Mouse (Mus musculus) lung, embryonic 14.5 days (tissue): ENCODE measurements around the gene Mrtfa. TPM values are rescaled to one million over a fixed set of nuclear protein-coding genes. Genes with fewer than 3 reads are reported as not detected.

ENCODE experiments used
- ATAC-seq: fragments of 200-750 bp; cut with Nextera tagmentation; 2 replicates; pipeline ENCODE4 v1.8.0; 2017; ENCODE audit warnings: mild to moderate bottlenecking, moderate TSS enrichment, moderate library complexity; ENCODE audit not compliant: insufficient read depth
- DNase-seq: peaks from one replicate; pipeline ENCODE4 v3.0.0-alpha.2; 2015
- H3K27ac ChIP-seq: fragments of 300-500 bp; sonication (generic); 2 replicates; pipeline ENCODE4 v1.5.1; 2014; ENCODE audit warnings: low read depth, mild to moderate bottlenecking, moderate library complexity
- H3K27me3 ChIP-seq: fragments of 300-500 bp; sonication (generic); 2 replicates; pipeline ENCODE4 v1.6.1; 2014; ENCODE audit warnings: low read length, control low read depth; ENCODE audit not compliant: insufficient read depth
- H3K36me3 ChIP-seq: fragments of 300-500 bp; sonication (generic); 2 replicates; pipeline ENCODE4 v1.6.1; 2014; ENCODE audit warnings: control low read depth; ENCODE audit not compliant: insufficient read depth
- H3K4me1 ChIP-seq: fragments of 300-500 bp; sonication (generic); 2 replicates; pipeline ENCODE4 v1.6.1; 2014; ENCODE audit warnings: antibody characterized with exemption, control low read depth; ENCODE audit not compliant: insufficient read depth
- H3K4me2 ChIP-seq: fragments of 300-500 bp; sonication (generic); 2 replicates; pipeline ENCODE4 v1.6.1; 2014; ENCODE audit warnings: mild to moderate bottlenecking
- H3K4me3 ChIP-seq: fragments of 300-500 bp; sonication (generic); 2 replicates; pipeline ENCODE4 v1.5.1; 2014; ENCODE audit warnings: low read depth, low read length
- H3K9ac ChIP-seq: fragments of 300-500 bp; sonication (generic); 2 replicates; pipeline ENCODE4 v1.6.1; 2014
- H3K9me3 ChIP-seq: fragments of 300-500 bp; sonication (generic); 2 replicates; pipeline ENCODE4 v1.6.1; 2016; ENCODE audit warnings: low read depth, low read length, control low read depth
- CTCF ChIP-seq: IDR thresholded peaks from 2 replicates; pipeline ENCODE4 v1.5.1; 2016; ENCODE audit warnings: antibody characterized with exemption, low read depth
- WGBS: fragments of 180-500 bp; shearing (Covaris S2); extraction: QIAGEN DNeasy Blood & Tissue Kit; methylation state at CpG from one replicate; pipeline ENCODE4 v1.1.7; 2014; 5-methylcytosine and 5-hydroxymethylcytosine counted together
- polyA plus RNA-seq: library from polyadenylated mRNA; unstranded; fragments of >200 nt; fragmentation: Nextera tagmentation; extraction: Ambion mirVana; gene quantifications from 2 replicates; pipeline ENCODE4 v1.2.1, GENCODE M21; 2014

The Mrtfa gene
- polyA plus RNA-seq, result 26.3 and 28.9 TPM in 2 replicates

- H3K4me2 ChIP-seq, result peak within 1 kb of the TSS; percentile 89
- H3K9ac ChIP-seq, result peak within 1 kb of the TSS; percentile 80
- H3K27ac ChIP-seq, result peak within 1 kb of the TSS; percentile 55; the same call in 1 of the 2 replicates
- no peaks in the 10 kb centered on the region; the same call in 1 of the 2 replicates for H3K4me1 ChIP-seq
- ATAC-seq (peak; percentile 99), DNase-seq (peak; percentile 100)
- peak within 1 kb of the TSS; percentile 92 for H3K4me3 ChIP-seq
- no peaks in the 10 kb centered on the region for H3K9me3 ChIP-seq
- no peaks in the 10 kb centered on the region for H3K27me3 ChIP-seq
- no peak for TF ChIP-seq CTCF
- peaks cover 7% of the 10 kb centered on the region; the same call in 1 of the 2 replicates for H3K36me3 ChIP-seq
- under 1% methylated on average over 48 of the region's 48 CpGs for WGBS
These were observed at the start of gene Mrtfa for GRCm38 (mm10) chr15:81190630-81191178. TSS of gene Mrtfa (minus strand) at chr15:81190757.

GRCm38 (mm10) chr15:81239794-81240343 lies 49.3 kb upstream of the Mrtfa start:
- Histone ChIP-seq H3K9me3 (no peaks in the 10 kb centered on the region), H3K4me3 (no peak overlapping the region), H3K27ac (no peak overlapping the region), H3K36me3 (no peaks in the 10 kb centered on the region), H3K9ac (no peak overlapping the region), H3K4me2 (no peak overlapping the region), H3K4me1 (no peaks in the 10 kb centered on the region), H3K27me3 (peaks cover 14% of the 10 kb centered on the region)
- TF ChIP-seq CTCF, result no peak
- WGBS, result 70% methylated on average over 13 of the region's 13 CpGs
- ATAC-seq (no peak), DNase-seq (no peak)

GRCm38 (mm10) chr15:81239261-81239660 lies 48.7 kb upstream of the Mrtfa start:
- Histone ChIP-seq H3K27ac (no peak overlapping the region), H3K36me3 (no peaks in the 10 kb centered on the region), H3K4me3 (no peak overlapping the region), H3K9ac (no peak overlapping the region), H3K4me2 (no peak overlapping the region), H3K4me1 (no peaks in the 10 kb centered on the region), H3K9me3 (no peaks in the 10 kb centered on the region), H3K27me3 (peaks cover 14% of the 10 kb centered on the region)
- 20% methylated on average over 7 of the region's 7 CpGs for WGBS
- 0 out of 2 replicates have a peak, but pooled peaks have one; percentile 22 for ATAC-seq
- peak; percentile 70 for TF ChIP-seq CTCF
- peak; percentile 79 for DNase-seq

GRCm38 (mm10) chr15:81237471-81237870 lies 46.9 kb upstream of the Mrtfa start:
- ATAC-seq (no peak), DNase-seq (no peak)
- H3K27ac ChIP-seq, result no peak overlapping the region
- TF ChIP-seq CTCF, result no peak
- peaks cover 14% of the 10 kb centered on the region for H3K27me3 ChIP-seq
- H3K4me3 ChIP-seq, result no peak overlapping the region
- H3K4me1 ChIP-seq, result no peaks in the 10 kb centered on the region
- H3K4me2 ChIP-seq, result no peak overlapping the region
- WGBS, result 90% methylated on average over 18 of the region's 18 CpGs
- H3K36me3 ChIP-seq, result no peaks in the 10 kb centered on the region
- no peaks in the 10 kb centered on the region for H3K9me3 ChIP-seq
- no peak overlapping the region for H3K9ac ChIP-seq

GRCm38 (mm10) chr15:81236062-81236461 lies 45.5 kb upstream of the Mrtfa start:
- peak overlapping the region; percentile 38; the same call in 1 of the 2 replicates for H3K9ac ChIP-seq
- H3K27ac ChIP-seq, result no peak overlapping the region
- peak overlapping the region; percentile 64 for H3K4me2 ChIP-seq
- no peaks in the 10 kb centered on the region for H3K9me3 ChIP-seq
- ATAC-seq (no peak), DNase-seq (peak; percentile 22)
- no peaks in the 10 kb centered on the region for H3K4me1 ChIP-seq
- H3K4me3 ChIP-seq, result peak overlapping the region; percentile 31
- 3% methylated on average over 8 of the region's 8 CpGs for WGBS
- TF ChIP-seq CTCF, result no peak
- H3K36me3 ChIP-seq, result no peaks in the 10 kb centered on the region
- peaks cover 14% of the 10 kb centered on the region for H3K27me3 ChIP-seq

GRCm38 (mm10) chr15:81235086-81235920 lies 44.7 kb upstream of the Mrtfa start, which contains the start of gene Mchr1:
TSS of gene Mchr1 (plus strand) at chr15:81235499.
- Histone ChIP-seq H3K36me3 (no peaks in the 10 kb centered on the region), H3K4me3 (peak within 1 kb of the TSS; percentile 31), H3K4me1 (no peaks in the 10 kb centered on the region), H3K27ac (no peak within 1 kb of the TSS), H3K27me3 (peaks cover 14% of the 10 kb centered on the region), H3K9ac (peak within 1 kb of the TSS; percentile 38), H3K4me2 (peak within 1 kb of the TSS; percentile 64), H3K9me3 (no peaks in the 10 kb centered on the region)
- peak; percentile 56 for TF ChIP-seq CTCF
- ATAC-seq (peak; percentile 81), DNase-seq (peak; percentile 76)
- 1% methylated on average over 25 of the region's 25 CpGs for WGBS

- no peak overlapping the region for H3K27ac ChIP-seq
- no peak for TF ChIP-seq CTCF
- no peak overlapping the region for H3K4me3 ChIP-seq
- H3K4me1 ChIP-seq, result no peaks in the 10 kb centered on the region
- 74% methylated on average over 7 of the region's 7 CpGs for WGBS
- H3K9ac ChIP-seq, result no peak overlapping the region
- no peaks in the 10 kb centered on the region for H3K9me3 ChIP-seq
- H3K27me3 ChIP-seq, result no peaks in the 10 kb centered on the region
- no peak overlapping the region for H3K4me2 ChIP-seq
- H3K36me3 ChIP-seq, result no peaks in the 10 kb centered on the region
- no peak for ATAC-seq
- DNase-seq, result no peak
These were observed 40.8 kb upstream of the Mrtfa start for GRCm38 (mm10) chr15:81231325-81231724.
